Mouse (Mus musculus) heart, postnatal 25 days (tissue): ENCODE measurements around the gene Coro2a. TPM values are rescaled to one million over a fixed set of nuclear protein-coding genes. Genes with fewer than 3 reads are reported as not detected.
"Not testable (repeated sequence)": the region's sequence is repeated elsewhere in the genome, so short reads cannot be mapped to it uniquely, and the experiment has no call there.

Source experiments
- DNase-seq: peaks from one replicate; pipeline ENCODE4 v3.0.0; 2022; ENCODE audit warnings: low spot score
- intact Hi-C: fragments of 180-260 bp; cut with DNase I; formaldehyde crosslinking; loops from one replicate; pipeline ENCODE4 v1.15.1; 2025
- total RNA-seq, 2 experiments: library from RNA; stranded (reverse); gene quantifications; 2 replicates each; pipeline ENCODE4 v1.2.3; 2021

Gene Coro2a
- under 1 TPM; 0.18 to 0.45 TPM for total RNA-seq

DNA sequence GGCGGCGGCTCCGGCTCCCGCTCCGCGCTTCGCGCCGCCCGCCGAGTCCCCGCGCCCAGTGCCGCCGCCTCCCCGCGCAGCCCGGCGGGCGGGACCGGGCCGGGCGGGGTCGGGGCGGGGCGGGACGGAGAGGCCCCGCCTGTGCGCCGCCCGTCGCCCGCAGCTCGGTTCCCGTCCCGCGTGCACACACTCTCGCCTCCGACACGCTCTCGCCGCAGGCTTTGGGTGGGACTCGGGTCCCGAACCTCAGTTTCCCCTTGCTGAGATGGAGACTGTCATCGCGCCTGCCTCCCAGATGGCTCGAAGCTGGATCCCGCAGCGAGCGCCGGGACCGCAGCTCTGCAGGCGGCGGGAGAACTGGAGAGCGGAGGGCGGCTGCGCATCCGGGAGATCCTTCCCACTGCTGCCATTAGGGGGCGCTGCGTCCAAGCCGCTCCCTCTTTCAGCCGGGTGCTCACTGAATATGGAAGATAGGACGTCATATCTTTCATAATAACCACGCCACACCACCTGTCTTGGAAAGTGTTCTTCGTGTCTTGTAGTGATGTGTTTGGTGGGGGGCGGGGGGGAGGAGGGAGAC lies at the start of gene Coro2a:
Gene Coro2a, minus strand, starts transcription at position 359 of the 580 bp plus-strand sequence.
- intact Hi-C loops = loop anchor here (5.0 kb wide), 1 partner anchor 70 kb away; no protein-coding TSS in a partner anchor
- DNase-seq = peak; percentile 40

DNA sequence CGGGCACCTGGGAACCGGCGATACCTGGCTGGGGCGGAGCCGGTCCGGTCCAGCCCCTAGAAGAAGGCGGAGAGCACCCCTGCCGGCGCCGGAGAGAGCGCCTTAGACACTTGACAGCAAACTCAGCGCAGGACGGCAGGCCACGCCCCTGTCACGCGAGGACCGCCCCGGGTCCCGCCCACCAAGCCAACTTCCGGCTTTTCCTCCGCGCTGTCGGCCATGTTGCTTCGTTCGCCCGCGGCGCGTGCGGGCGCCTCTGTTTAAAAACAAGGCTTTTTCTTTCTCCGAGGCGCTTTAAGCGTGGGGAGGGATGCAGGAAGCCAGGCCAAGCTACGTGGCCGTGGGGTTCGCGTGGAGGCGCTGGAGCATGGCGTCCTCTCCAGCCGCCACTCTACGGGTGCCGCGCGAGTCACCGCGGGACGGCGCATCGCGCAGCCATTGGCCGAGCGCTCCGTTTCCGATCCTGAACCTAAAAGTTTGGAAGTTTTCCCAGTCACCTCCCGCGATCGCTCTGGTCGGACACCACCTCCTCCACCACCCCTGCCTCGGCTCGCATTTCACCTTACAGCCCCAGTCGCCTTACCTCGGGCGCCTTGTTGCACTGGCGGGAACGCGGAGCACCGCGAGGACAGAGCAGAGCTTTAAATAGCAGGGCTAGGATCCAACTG lies 48.2 kb upstream of the Coro2a start, which contains the start of gene Tbc1d2:
Gene Tbc1d2, minus strand, starts transcription at position 124 of the 668 bp plus-strand sequence.
- peak; percentile 86 for DNase-seq
- intact Hi-C loops = no loop called here

DNA sequence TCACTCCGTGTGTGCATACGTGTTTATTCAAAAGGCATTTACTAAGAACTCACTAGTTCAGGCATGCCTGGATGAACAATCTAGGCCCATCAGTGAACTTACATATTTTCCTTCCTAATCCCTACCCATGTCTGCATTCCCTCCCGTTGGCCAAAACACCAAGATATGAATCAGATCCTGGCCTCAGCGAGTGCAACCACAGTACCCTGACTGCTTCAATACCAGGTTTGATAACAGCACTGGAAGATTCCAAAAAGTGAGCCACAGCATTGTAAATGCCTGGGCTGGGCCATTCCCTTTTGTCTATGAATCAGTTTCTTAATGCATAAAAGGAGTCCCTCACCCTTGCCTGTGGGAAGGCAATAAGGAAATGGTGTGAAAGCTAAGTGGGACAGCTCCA lies 47.2 kb upstream of the Coro2a start:
- intact Hi-C loops = no loop called here

DNA sequence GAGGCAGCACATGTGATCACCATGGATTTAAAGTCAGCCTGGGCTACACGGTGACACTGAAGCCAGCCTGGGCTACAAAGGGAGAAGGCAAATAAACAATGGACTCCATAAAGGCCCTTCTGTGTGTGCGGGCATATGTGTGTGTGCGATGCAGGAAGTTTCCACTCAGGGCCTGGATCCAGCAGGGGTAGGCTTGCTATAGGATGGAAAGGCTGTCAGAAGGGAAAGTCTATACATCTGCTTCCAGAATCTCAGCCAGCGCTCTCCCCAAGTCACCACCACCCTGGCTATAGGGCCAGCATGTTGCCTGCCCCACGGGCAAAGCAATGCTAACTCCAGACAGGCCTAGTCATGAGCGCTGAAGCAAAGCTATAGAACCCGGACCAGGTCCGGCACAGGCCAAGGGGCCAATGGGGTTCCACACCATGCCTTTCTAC lies 41.7 kb upstream of the Coro2a start:
- intact Hi-C loops = no loop called here
- DNase-seq = no peak

More for the DNA sequence above, 47.2 kb upstream of the Coro2a start:
- no peak for DNase-seq

DNA sequence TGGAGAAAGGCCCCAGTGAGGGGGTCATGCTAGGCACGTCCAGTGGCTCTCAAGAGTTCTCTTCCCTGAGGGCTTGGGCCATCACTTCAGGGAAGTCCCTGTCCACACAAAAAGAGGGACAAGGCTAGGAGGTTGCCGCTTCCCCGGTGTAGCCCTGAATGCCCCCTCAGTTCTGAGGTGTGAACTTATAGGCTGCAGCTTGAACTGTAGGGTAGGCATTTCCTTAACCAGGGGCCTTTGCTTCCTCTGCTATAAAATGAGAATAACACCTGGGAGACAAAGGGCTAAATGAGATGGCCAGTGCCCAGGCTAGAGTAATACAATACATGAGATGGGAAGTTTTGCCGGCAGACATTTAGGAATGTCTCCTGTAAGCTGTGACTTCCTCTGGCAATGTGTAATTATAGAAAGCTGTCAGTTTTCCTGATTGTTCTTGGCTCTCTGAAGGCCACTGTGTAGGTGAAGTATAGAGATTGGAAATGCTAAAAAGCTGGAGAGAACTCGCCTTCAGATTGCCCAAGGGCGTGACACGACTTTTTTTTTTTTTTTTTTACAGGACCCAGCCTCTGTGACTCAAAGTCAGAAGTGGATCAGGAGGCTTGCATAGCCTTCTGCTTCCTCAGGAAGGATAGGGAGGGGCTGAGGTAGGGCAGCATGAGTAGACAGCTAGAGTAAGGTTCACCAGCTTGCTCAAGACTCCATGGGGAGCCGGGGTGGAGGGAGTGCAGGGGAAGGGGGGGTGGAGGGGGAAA lies 41.1 kb upstream of the Coro2a start:
- DNase-seq = peak; percentile 30

DNA sequence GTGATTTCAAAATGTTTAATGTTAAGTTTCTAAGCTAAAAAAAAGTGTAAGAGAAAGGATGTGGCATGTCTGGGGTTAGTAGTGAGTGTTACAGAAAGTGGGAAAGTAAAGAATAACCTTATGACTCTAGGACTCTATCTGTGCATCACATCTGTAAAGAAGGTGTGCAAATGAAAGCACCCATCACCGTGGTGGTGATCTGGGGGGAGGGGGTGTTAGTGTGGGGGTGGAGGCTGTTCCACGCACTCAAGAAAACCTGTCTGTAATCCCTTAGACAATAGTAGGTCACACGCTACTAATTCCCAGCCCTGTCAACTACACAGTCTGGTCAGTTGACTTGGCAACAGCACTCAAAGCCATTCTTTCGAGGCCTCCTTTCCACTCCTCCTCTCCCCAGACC lies 39.3 kb upstream of the Coro2a start:
- no peak for DNase-seq
- intact Hi-C loops = no loop called here

More for the DNA sequence above, 41.1 kb upstream of the Coro2a start:
- intact Hi-C loops = no loop called here

DNA sequence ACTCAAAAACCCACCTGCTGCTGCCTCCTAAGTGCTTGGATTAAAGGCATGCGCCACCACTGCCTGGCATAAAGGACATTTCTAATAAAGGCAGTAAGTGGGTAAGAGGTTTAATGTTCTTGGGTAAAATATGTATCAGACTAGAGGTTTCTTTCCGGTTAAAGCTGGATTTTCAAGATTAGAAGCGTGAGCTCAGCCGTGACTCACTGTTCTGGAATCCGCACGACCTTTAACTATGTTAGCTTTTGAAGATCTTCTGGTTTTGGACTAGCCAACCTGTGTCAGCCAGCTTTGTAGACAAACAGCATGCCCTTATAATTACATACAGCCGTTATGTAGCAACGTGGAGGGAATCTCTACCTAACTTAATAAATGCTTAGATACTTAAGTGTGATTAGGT lies 37.9 kb upstream of the Coro2a start:
- intact Hi-C loops = no loop called here
- no peak for DNase-seq

DNA sequence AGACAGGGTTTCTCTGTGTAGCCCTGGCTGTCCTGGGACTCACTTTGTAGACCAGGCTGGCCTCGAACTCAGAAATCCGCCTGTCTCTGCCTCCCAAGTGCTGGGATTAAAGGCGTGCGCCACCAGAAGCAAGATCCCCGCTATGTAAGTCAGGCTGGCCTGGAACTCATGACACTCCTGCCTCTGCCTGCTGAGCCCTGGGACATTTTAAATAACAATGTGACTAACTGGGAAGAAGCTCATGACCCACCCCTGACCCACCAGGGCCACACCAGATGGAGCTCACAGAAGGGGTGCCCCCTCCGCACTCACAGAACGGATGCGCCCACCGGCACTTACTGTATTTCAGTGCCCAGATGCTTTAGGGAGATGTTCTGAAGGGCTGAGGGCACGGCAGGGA lies 35.2 kb upstream of the Coro2a start:
- DNase-seq, intact Hi-C loops: not testable (repeated sequence)

DNA sequence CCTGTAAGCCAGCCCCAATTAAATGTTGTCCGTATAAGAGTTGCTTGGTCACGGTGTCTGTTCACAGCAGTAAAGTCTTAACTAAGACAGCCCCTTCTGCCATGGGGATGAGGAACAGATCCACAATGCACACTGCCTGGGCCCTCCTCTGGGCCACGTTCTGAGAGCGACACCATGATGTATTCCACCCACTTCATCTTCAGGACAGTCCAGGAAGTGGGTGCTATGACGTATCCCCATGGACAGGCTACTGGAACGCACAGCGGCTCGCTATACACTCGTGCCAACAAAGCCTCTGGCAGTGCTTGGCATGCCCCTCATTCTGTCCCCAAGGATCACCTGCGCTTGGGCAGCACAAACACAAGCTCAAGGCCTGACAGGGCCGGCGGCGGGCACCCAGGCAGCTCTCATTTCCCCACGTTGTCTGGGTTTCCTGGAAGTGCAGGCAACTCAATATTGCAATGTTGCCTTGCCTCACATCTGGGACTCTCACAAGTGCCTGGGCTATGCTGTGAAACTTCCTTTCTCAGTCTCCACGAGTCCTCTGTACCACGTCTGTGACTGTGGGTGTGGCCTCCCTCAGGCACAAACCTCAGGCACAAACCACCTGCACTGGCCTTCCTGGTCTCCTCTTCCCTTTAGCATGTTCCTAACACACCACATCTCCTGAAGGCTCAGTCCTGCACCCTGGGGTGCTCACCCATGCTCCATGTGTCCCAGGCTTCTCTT lies 33.9 kb upstream of the Coro2a start:
- intact Hi-C loops = no loop called here
- DNase-seq = no peak

DNA sequence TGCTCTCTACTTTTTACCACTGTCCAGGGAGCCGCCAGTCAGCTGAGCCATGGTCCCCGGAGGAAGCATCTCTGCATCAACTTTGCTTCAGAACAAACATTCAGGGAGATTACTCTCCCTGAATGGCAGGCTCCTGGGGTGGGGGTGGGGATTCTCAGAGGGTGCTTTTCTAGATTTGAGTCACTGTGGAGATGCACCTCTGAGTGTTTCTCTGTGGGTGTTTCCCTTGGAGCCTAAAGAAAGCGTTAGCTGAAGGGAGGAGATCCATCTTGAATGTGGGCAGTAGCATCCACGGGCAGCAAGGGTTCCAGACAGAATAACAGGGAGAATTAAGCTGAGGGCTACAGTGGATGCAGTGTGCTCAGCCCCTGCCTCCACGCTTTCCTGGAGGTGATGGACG lies 32.9 kb upstream of the Coro2a start:
- DNase-seq = no peak
- intact Hi-C loops = no loop called here

DNA sequence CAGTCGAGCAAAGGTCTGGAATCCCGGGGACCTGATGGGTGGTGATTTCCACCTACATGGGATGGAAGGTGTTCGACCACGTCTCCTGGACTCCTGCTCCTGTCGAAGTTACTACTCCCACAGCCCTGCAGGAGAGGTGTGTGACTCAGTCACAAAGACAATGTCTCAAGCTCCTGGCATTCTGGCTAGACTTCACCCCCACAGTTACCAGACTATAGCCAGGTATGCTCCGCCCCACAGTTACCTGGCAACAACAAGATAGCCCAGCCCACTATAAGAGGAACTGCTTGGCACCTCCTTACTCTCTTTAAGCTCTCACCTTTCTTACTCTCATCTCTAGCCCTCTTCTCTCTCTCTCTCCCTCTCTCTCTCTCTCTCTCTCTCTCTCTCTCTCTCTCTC lies 31.6 kb upstream of the Coro2a start:
- intact Hi-C loops, DNase-seq: not testable (repeated sequence)

DNA sequence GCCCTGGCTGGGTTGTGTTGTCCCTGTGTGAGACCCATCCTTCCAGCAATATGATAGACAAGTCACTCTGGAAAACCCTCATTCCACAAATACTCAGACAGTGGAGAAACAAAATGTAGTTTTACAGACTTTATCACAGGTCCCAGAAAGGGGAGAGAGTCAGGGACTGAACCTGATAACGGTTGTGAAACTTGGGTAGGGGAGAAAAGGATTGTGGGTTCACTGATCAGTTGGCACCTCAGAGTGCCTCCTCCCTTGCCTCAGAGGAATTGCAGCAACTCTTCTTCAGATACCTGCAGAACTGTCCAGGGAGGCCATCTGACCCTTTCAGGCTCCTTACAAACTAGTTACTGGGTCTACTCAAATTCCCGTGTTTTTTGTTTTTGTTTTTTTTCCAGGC lies 30.5 kb upstream of the Coro2a start:
- intact Hi-C loops = no loop called here
- DNase-seq = no peak

DNA sequence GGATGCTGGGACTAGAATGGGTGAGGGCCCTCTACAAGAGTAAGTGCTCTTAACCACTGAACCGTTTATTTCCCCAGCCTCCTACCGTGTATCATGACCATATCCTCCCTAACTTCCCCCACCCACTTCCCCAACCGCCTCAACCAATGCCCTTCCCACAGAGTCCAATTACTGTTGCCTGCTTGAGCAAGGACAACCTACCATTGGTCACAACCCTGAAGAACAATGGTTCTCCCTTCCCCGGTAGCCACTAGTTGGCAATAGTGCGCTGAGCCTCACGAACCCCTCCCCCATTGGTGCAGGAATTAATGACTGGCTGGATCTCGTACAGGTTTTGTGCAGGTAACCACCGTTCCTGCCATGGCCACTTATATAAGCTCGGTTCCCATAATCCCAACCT lies 28.4 kb upstream of the Coro2a start:
- DNase-seq = no peak
- intact Hi-C loops = no loop called here

DNA sequence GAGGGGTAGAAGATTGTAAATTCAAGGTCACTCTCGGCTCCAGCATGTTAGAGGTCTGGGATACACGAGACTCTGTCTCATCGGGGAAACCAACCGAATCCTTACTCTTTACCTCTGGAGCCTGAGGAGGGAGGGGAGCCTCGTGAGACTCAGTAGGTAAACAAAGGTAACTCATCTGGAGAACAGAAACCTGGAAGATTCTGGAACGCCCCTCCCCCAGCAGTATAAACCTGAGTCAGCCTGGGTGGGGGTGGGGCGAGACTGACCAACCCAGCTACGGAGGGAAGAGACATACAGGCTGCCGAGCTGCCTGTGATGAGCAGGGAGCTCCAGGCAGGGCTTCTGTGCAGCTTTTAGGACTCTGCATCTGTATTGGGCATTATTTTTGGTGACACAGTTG lies 26.9 kb upstream of the Coro2a start:
- DNase-seq = no peak
- intact Hi-C loops = no loop called here

DNA sequence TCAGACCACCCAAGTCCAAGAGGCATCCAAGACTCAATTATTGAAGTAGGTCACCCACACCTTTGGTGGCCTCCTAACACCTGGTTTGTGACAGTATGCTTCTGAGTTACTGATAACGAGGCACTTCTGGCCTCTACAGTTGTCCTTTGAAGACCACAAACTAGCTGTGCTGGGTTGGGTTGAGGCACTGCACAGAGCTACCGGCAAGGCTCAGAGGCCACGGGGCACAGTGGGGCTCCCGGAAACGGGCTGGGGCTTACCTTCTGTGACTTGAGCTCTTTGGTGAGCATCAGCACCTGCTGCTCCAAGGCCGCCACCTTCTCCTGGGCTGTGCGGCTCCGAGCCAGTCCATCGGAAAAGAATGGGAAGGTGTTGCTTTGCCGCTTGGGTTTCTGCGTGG lies 26.1 kb upstream of the Coro2a start:
- intact Hi-C loops = no loop called here
- no peak for DNase-seq

DNA sequence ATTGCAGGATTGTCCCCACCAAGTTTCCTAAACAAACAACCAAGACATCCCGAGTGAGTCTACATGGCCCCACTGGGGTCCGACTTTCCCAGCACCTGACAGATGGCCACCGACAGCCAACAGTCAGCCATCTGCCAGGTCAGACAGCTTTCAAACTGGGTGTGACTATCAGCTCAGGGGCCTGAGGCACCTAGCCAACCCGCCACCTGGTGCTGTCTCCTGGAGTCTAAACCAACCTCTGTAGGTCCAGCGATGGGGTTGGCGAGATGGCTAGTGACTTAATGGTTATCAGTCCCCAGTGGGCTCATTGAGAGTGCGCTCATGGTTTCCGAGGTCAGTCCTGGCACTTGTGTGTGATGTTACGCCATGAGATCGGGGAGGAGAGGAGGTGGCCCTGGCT lies 23.1 kb upstream of the Coro2a start:
- intact Hi-C loops = no loop called here
- no peak for DNase-seq

DNA sequence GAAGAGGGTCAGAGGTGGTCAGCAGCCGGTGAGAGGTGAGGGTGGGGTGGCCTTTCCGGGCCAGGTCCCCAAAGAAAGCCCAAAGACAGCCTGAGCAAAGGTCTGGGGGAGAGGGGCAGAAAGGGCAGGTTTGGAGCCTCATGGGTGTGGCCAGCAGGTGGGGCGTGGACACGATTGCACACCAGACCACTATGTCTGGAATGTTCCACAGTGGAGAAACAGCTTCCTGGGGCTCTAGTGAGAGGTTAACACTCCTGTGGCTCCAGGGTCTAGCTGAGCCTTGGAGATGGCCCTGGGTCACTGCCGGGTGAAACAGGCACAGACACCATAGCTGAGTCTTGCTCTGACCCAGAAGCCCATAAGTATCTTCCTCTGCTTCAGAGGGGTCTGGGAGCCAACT lies 21.0 kb upstream of the Coro2a start:
- intact Hi-C loops = no loop called here
- no peak for DNase-seq

DNA sequence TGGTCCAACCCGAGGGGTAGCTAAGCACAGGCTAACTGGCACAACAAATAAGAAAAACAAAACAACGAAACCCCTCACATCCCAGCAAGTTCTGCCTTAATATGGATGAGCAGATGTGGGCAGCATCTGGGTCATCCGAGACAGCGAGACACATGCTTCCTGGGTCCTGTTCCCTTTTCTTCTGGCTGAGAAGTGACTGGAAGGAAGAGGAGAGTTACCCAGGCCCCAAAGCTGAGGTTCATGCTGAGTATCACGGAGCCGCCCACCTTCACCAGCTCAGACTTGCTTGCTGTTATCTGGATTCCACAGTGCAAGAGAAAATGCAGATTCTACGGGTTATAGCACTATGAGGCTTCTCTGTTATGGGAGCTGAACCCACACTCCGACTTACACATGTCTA lies 18.9 kb upstream of the Coro2a start:
- intact Hi-C loops = no loop called here
- no peak for DNase-seq

DNA sequence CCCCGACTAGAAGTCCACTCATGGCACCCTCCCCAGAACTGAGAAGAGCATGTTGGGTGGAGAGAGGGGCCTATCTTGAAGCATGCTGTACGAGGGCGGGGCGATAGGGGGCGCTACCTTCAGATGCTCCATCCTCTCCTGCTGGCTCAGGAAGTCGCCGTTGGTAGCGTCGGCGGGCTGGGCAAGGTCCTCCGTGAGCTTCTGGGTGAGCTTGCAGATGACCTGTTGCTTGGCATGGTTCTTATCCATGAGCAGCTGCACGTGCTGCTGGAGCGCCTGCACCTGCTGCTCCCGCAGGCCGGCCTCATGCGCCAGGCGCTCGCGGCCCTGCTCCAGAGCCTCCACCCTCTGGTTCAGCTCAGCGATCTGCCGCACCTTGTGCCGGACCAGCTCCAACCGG lies 18.3 kb upstream of the Coro2a start:
- DNase-seq = no peak

DNA sequence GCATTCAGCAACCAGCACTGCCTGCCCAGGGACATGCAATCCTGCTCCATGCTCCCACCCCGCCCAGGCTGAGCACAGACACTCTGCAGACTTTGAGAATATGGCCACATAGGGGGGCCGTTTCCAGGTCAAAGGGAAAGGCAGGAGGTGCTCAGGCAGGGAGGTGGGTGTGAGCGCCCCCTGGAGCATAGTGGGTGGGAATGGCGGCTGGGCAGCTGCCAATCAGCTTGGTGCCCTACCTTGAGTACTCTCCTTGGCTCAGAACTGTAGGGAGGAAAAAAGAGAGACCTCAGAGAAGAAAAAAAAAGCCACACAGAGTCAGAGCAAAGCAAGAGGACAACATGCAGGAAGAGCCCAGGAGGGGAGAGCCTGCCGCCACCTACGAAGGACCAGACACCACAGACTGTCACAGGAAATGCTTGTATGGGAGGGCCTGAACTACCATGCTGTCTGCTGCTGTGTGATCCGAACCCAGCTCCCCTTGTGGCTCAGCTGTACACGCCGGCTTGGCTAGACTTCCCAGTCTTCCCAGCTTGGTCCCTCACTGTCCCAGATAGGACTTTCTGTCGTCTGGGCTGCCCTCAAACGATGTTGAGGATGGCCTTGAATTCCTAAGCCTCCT lies 16.3 kb upstream of the Coro2a start:
- intact Hi-C loops = no loop called here
- DNase-seq = no peak

More for the DNA sequence above, 18.3 kb upstream of the Coro2a start:
- intact Hi-C loops = no loop called here
